Mouse (Mus musculus) brain, embryonic 14.5 days (tissue): ENCODE data around the gene Kxd1.

Source experiments
- CTCF ChIP-seq: fragments of 200-500 bp; IDR thresholded peaks from 2 replicates; pipeline ENCODE4 v1.5.1; 2012; ENCODE audit warnings: inconsistent platforms, mild to moderate bottlenecking, moderate library complexity, borderline replicate concordance; ENCODE audit not compliant: insufficient read depth, insufficient read length; ENCODE audit errors: extremely low read depth
- POLR2A ChIP-seq: fragments of 200-500 bp; IDR thresholded peaks from 2 replicates; pipeline ENCODE4 v1.6.1; 2012; ENCODE audit warnings: mild to moderate bottlenecking, inconsistent platforms, borderline replicate concordance; ENCODE audit not compliant: poor library complexity, insufficient read depth, insufficient read length, severe bottlenecking; ENCODE audit errors: extremely low read depth

DNA sequence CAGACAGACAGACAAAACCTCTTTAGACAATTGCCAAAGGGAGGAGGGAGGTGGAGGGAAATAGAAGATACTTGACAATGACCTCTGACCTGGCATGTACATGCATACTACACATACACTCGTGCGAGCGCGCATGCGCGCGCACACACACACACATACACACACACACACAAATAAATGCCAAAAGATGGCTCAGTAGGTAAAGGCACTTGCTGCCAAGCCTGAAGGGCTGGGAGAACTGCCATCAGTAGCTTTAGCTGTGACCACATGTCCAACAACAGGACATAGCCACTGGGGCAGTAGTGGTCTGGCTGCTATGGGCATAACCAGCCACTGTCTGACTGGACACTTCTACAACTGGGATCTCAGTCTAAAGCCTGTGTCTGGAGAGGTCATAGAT lies 55.9 kb downstream of the Kxd1 start:
- TF ChIP-seq CTCF (no peak), POLR2A (no peak)
